Mouse (Mus musculus): Measurements from ENCODE around the gene R3hdml. TPM values are rescaled to one million over a fixed set of nuclear protein-coding genes. Genes with fewer than 3 reads are reported as not detected.

R3hdml gene
- polyA plus RNA-seq, 1 experiment from 2014 or later, result not detected

GRCm38 (mm10) chr2:163462386-163462785 is 29.7 kb upstream of the R3hdml start:
- no peaks in the 10 kb centered on the region for H3K4me1 ChIP-seq
- H3K27ac ChIP-seq, result no peak overlapping the region
- peaks cover 32% of the 10 kb centered on the region for H3K27me3 ChIP-seq
- ATAC-seq (ENCODE audit: low FRiP score, low read depth), result no peak
- WGBS, result 76% methylated on average over 5 of the region's 5 CpGs
- no peak overlapping the region for H3K4me2 ChIP-seq (replicated peaks)
- no peaks in the 10 kb centered on the region for H3K9me3 ChIP-seq
- no peak overlapping the region for H3K4me3 ChIP-seq
- H3K9ac ChIP-seq, result no peak overlapping the region
- H3K36me3 ChIP-seq, result peaks cover 7% of the 10 kb centered on the region; the same call in 1 of the 2 replicates

DNA sequence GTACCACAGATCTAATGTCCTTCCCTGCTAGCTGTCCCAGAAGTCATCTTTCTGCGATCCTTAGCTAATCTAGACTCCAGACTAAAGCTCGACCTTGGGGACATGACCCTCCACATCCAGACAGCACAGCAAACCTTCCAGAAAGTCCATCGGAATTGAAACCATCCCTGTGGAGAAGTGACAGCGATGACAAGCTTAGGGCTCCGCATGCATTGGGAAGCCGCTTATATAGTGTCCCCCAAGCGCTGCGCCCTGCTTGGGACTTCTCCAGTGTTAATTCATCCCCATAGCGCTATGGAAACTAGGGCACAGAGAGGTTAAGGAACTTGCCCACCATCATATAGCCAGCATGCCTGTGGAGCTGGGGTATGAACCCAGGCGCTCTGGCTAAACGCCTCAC is 29.3 kb upstream of the R3hdml start:
- Histone ChIP-seq H3K9me3 (no peaks in the 10 kb centered on the region), H3K36me3 (peaks cover 9% of the 10 kb centered on the region), H3K9ac (no peak overlapping the region), H3K4me2 (replicated peaks) (no peak overlapping the region), H3K4me1 (no peaks in the 10 kb centered on the region), H3K4me3 (no peak overlapping the region), H3K27ac (no peak overlapping the region), H3K27me3 (peaks cover 30% of the 10 kb centered on the region)
- ATAC-seq (ENCODE audit: low FRiP score, low read depth), result no peak
- 74% methylated on average over 11 of the region's 11 CpGs for WGBS

DNA sequence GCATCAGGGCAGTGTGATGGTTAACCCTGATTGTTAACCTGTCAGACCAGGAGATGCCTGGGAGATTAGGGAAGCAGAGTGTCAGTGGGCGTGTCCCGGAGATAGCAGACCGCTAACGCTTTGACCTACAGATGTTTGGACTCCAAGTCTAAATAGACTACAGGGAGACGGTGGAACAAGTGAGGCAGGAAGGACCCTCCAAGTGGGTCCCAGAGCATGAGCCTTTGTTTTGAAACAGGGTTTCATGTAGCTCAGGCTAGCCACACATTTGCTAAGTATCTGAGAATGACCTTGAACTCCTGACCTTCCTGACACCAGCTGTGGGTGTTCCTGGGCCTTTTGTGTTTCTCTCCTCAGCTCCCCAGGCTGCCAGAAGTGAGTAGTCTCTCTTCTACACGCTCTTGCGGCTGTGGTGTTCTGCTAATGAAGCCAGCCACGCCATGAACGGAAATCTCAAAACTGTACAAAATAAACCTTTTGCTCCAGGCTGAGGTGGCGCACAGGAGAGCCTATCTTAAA is 28.8 kb upstream of the R3hdml start:
- WGBS, result 62% methylated on average over 10 of the region's 10 CpGs
- Histone ChIP-seq H3K27ac (no peak overlapping the region), H3K36me3 (peaks cover 15% of the 10 kb centered on the region), H3K9ac (no peak overlapping the region), H3K4me2 (replicated peaks) (no peak overlapping the region), H3K9me3 (no peaks in the 10 kb centered on the region), H3K4me1 (no peaks in the 10 kb centered on the region), H3K4me3 (no peak overlapping the region), H3K27me3 (peaks cover 25% of the 10 kb centered on the region)
- no peak for ATAC-seq (ENCODE audit: low FRiP score, low read depth)

DNA sequence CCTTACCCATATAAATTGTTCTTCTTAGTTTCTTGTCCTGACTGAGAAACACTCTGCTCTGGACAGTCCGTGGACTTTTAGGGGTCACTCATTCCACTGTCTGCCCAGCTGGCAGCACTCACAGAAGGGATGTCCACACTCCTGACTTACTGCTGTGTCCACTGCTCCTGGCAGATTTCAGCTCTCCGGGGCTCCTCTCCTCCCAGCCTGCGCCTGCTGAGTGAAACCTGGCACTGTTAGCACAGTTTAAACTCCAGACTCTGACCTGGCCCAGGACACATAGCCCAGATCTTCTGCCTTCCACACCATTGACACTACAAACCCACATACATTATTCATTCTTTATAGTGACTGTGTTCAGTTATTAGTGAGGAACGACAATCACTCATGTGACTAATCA is 28.1 kb upstream of the R3hdml start:
- H3K4me3 ChIP-seq, result no peak overlapping the region
- no peaks in the 10 kb centered on the region for H3K4me1 ChIP-seq
- H3K36me3 ChIP-seq, result peaks cover 21% of the 10 kb centered on the region
- no peak overlapping the region for H3K4me2 ChIP-seq (replicated peaks)
- H3K27me3 ChIP-seq, result peaks cover 18% of the 10 kb centered on the region
- no peaks in the 10 kb centered on the region for H3K9me3 ChIP-seq
- H3K9ac ChIP-seq, result no peak overlapping the region
- no peak overlapping the region for H3K27ac ChIP-seq
- WGBS, result 72% methylated on average over 4 of the region's 4 CpGs
- ATAC-seq (ENCODE audit: low FRiP score, low read depth), result no peak

GRCm38 (mm10) chr2:163464562-163464961 is 27.6 kb upstream of the R3hdml start:
- H3K4me2 ChIP-seq (replicated peaks), result no peak overlapping the region
- H3K27ac ChIP-seq, result no peak overlapping the region
- H3K9ac ChIP-seq, result no peak overlapping the region
- peaks cover 13% of the 10 kb centered on the region for H3K27me3 ChIP-seq
- H3K36me3 ChIP-seq, result peaks cover 27% of the 10 kb centered on the region
- H3K4me3 ChIP-seq, result no peak overlapping the region
- H3K9me3 ChIP-seq, result no peaks in the 10 kb centered on the region
- 64% methylated on average over 6 of the region's 6 CpGs for WGBS
- ATAC-seq (ENCODE audit: low FRiP score, low read depth), result no peak
- H3K4me1 ChIP-seq, result no peaks in the 10 kb centered on the region

DNA sequence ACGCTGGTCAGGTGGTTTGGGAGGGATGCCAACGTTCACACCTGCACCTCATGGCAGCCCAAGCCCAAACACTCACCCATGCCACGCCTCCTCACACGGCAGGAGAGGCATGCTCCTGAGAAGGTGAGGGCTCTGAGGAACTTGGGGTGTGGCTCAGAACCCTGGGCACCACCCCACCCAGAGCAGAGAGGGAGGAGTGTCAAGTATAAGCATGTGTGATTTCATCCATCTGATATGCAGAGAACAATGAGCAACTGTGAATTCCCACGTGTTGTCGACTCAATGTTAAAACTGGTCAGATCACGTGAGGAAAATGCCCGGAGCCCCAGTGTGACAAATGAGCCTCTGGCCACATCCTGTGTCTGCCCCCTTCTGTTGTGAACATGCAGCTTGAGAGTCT is 25.3 kb upstream of the R3hdml start:
- Histone ChIP-seq H3K4me3 (no peak overlapping the region), H3K4me1 (peaks cover 8% of the 10 kb centered on the region)
- WGBS, result 64% methylated on average over 8 of the region's 8 CpGs

DNA sequence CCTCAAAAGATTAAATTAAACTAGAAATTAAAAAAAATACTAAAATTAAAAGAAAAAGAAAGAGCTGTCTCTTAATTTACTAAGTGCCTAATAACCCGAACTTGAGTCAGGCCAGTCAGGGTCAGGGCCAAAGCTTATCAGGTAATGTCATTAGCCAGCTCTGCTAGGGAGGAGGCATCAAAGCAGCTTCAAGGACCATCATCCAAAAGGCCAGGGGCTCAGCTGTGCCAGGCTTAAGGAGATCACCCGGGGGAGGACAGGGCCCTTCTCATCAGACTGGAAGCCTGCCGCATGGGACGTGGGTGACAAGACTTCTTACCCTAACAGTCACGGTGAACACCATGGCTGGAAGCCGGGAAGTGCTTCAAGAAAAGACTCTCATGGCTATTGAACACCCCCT is 24.5 kb upstream of the R3hdml start:
- Histone ChIP-seq H3K9ac (no peak overlapping the region), H3K4me1 (peaks cover 9% of the 10 kb centered on the region), H3K27me3 (no peaks in the 10 kb centered on the region), H3K36me3 (peaks cover 31% of the 10 kb centered on the region), H3K4me3 (no peak overlapping the region), H3K27ac (no peak overlapping the region), H3K9me3 (no peaks in the 10 kb centered on the region), H3K4me2 (replicated peaks) (no peak overlapping the region)
- 91% methylated on average over 6 of the region's 6 CpGs for WGBS
- no peak for ATAC-seq (ENCODE audit: low FRiP score, low read depth)

More for the DNA sequence above, 25.3 kb upstream of the R3hdml start:
- ATAC-seq (ENCODE audit: low FRiP score, low read depth), result no peak
- Histone ChIP-seq H3K9me3 (no peaks in the 10 kb centered on the region), H3K4me2 (replicated peaks) (no peak overlapping the region), H3K36me3 (peaks cover 31% of the 10 kb centered on the region), H3K27ac (no peak overlapping the region), H3K27me3 (no peaks in the 10 kb centered on the region), H3K9ac (no peak overlapping the region)

DNA sequence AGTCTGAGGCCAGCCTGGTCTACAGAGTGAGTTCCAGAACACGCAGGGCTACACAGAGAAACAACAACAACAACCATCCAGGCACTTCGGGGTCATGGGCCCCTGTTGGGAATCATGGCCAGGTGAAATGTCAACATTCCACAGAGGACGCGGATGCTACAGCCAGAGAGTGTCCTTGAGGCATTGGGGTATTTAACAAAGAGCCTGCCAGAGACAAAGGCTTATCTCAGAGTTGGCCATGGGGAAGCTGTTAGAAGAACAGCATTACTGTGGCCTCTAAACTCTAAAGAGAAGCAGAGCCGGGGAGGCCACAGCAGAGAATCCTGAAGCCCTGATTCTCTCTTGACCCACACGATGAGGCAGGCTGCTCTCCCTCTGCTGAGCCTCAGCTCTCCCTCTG is 23.3 kb upstream of the R3hdml start:
- no peak overlapping the region for H3K4me3 ChIP-seq
- H3K27me3 ChIP-seq, result no peaks in the 10 kb centered on the region
- H3K4me2 ChIP-seq (replicated peaks), result no peak overlapping the region
- peaks cover 9% of the 10 kb centered on the region for H3K4me1 ChIP-seq
- no peak for ATAC-seq (ENCODE audit: low FRiP score, low read depth)
- H3K9me3 ChIP-seq, result no peaks in the 10 kb centered on the region
- no peak overlapping the region for H3K9ac ChIP-seq
- no peak overlapping the region for H3K27ac ChIP-seq
- peaks cover 31% of the 10 kb centered on the region for H3K36me3 ChIP-seq
- 92% methylated on average over 6 of the region's 6 CpGs for WGBS

DNA sequence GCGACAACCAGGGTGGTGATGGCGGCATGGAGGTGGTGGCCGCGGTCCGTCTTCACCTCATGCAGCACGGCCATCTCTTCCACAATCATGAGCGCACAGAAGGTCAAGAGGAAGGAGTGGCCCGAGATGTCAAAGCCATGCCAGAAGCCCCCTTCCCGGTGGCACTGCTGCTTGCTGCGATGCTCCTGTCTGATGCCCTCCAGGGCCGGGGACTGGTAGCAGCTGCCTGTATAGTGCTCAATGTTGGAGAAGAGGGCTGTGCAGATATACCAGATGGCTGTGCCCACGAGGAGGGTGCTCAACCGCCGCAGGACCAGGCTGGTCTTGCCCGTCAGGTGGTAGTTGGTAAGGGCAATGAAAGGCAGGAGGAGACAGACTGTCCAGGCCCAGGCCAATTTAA is 22.4 kb upstream of the R3hdml start:
- H3K4me3 ChIP-seq, result no peak overlapping the region
- no peak overlapping the region for H3K27ac ChIP-seq
- H3K4me2 ChIP-seq (replicated peaks), result no peak overlapping the region
- no peaks in the 10 kb centered on the region for H3K27me3 ChIP-seq
- H3K9me3 ChIP-seq, result no peaks in the 10 kb centered on the region
- H3K36me3 ChIP-seq, result peaks cover 31% of the 10 kb centered on the region
- 97% methylated on average over 15 of the region's 15 CpGs for WGBS
- ATAC-seq (ENCODE audit: low FRiP score, low read depth), result no peak
- no peak overlapping the region for H3K9ac ChIP-seq
- peaks cover 9% of the 10 kb centered on the region for H3K4me1 ChIP-seq

GRCm38 (mm10) chr2:163471136-163471535 is 21.0 kb upstream of the R3hdml start:
- 83% methylated on average over 3 of the region's 3 CpGs for WGBS
- H3K4me2 ChIP-seq (replicated peaks), result peak overlapping the region; percentile 89
- H3K27ac ChIP-seq, result no peak overlapping the region
- H3K9me3 ChIP-seq, result no peaks in the 10 kb centered on the region
- no peaks in the 10 kb centered on the region for H3K27me3 ChIP-seq
- peak overlapping the region; percentile 83 for H3K4me3 ChIP-seq
- peaks cover 9% of the 10 kb centered on the region for H3K4me1 ChIP-seq
- ATAC-seq (ENCODE audit: low FRiP score, low read depth), result no peak
- peak overlapping the region; percentile 26; the same call in 1 of the 2 replicates for H3K9ac ChIP-seq
- H3K36me3 ChIP-seq, result peaks cover 31% of the 10 kb centered on the region

- WGBS, result 5% methylated on average over 36 of the region's 36 CpGs
- H3K9ac ChIP-seq, result peak overlapping the region; percentile 81
- H3K4me3 ChIP-seq, result peak overlapping the region; percentile 83
- peaks cover 26% of the 10 kb centered on the region for H3K36me3 ChIP-seq
- peak overlapping the region; percentile 89 for H3K4me2 ChIP-seq (replicated peaks)
- peak; percentile 4; the same call in 1 of the 2 replicates for ATAC-seq (ENCODE audit: low FRiP score, low read depth)
- no peaks in the 10 kb centered on the region for H3K27me3 ChIP-seq
- H3K27ac ChIP-seq, result no peak overlapping the region; the same call in 1 of the 2 replicates
- H3K4me1 ChIP-seq, result peaks cover 9% of the 10 kb centered on the region
- H3K9me3 ChIP-seq, result no peaks in the 10 kb centered on the region
Measured at GRCm38 (mm10) chr2:163471710-163472465, 20.2 kb upstream of the R3hdml start.

DNA sequence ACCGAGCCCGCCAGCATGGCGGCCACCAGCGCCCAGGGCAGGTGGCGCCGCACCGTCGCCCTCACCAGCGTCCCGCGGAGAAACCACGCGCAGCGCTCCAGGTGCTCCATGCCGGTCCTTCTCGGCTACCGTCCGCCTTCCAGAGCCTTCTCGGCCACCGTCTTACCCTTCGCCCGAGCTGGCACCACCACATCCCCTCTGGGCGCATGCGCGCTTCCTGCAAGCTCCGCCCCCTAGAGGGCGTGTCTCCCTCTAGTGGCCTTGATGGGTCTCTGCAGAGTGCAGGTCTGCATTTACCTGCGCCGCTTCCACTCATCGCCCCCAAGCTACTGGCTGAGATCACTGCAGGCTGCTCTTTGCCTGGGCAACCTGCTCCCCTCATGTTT is 19.7 kb upstream of the R3hdml start, which contains the start of gene Fitm2:
Gene Fitm2, minus strand, starts transcription at position 164 of the 386 bp plus-strand sequence.
- Histone ChIP-seq H3K4me3 (peak within 1 kb of the TSS; percentile 83), H3K36me3 (peaks cover 24% of the 10 kb centered on the region), H3K27ac (no peak within 1 kb of the TSS; the same call in 1 of the 2 replicates), H3K9me3 (no peaks in the 10 kb centered on the region), H3K4me2 (replicated peaks) (peak within 1 kb of the TSS; percentile 89), H3K4me1 (peaks cover 9% of the 10 kb centered on the region), H3K27me3 (no peaks in the 10 kb centered on the region), H3K9ac (peak within 1 kb of the TSS; percentile 81)
- ATAC-seq (ENCODE audit: low FRiP score, low read depth), result peak; percentile 97
- WGBS, result under 1% methylated on average over 30 of the region's 30 CpGs
